Mouse (Mus musculus) heart, adult 2 months (tissue): ENCODE measurements around the gene Hs3st3b1. TPM values are rescaled to one million over a fixed set of nuclear protein-coding genes. Genes with fewer than 3 reads are reported as not detected.

Experiments
- DNase-seq, 2 experiments: peaks; one replicate each; pipeline ENCODE4 v3.0.0; 2021
- H3K27ac ChIP-seq: fragments of 200-600 bp; 2 replicates; pipeline ENCODE4 v1.8.1; 2022
- H3K27me3 ChIP-seq: fragments of 200-500 bp; 2 replicates; pipeline ENCODE4 v1.6.1; 2012; ENCODE audit warnings: mild to moderate bottlenecking, low read length, inconsistent platforms, mixed read lengths; ENCODE audit not compliant: control insufficient read depth, insufficient read depth
- H3K36me3 ChIP-seq: fragments of 200-500 bp; 2 replicates; pipeline ENCODE4 v1.6.1; 2012; ENCODE audit warnings: low read length, inconsistent platforms; ENCODE audit not compliant: control insufficient read depth, insufficient read depth
- H3K4me1 ChIP-seq: fragments of 200-500 bp; 2 replicates; pipeline ENCODE4 v1.6.1; 2011; ENCODE audit warnings: low read length; ENCODE audit not compliant: control insufficient read depth, insufficient read depth
- H3K4me3 ChIP-seq: fragments of 200-600 bp; 2 replicates; pipeline ENCODE4 v1.8.1; 2022
- H3K79me2 ChIP-seq: fragments of 200-500 bp; replicated peaks from 2 replicates; pipeline ENCODE4 v1.6.1; 2012; ENCODE audit warnings: mild to moderate bottlenecking, inconsistent platforms, low read length, moderate library complexity, mixed read lengths; ENCODE audit not compliant: control insufficient read depth, insufficient read depth
- H3K9ac ChIP-seq: fragments of 200-500 bp; 2 replicates; pipeline ENCODE4 v1.6.1; 2012; ENCODE audit warnings: low read depth, mild to moderate bottlenecking, control low read depth, inconsistent platforms, low read length, mixed read lengths
- CTCF ChIP-seq: fragments of 200-600 bp; IDR thresholded peaks from 2 replicates; pipeline ENCODE4 v1.8.1; 2022; ENCODE audit warnings: antibody characterized with exemption, mild to moderate bottlenecking, moderate library complexity
- EP300 ChIP-seq: fragments of 200-500 bp; IDR thresholded peaks from 2 replicates; pipeline ENCODE4 v1.6.1; 2011; ENCODE audit warnings: low read depth, low read length, control low read depth; ENCODE audit not compliant: insufficient read depth
- POLR2A ChIP-seq: fragments of 200-500 bp; IDR thresholded peaks from 2 replicates; pipeline ENCODE4 v1.6.1; 2011; ENCODE audit warnings: mild to moderate bottlenecking, low read depth, low read length, control low read depth; ENCODE audit not compliant: insufficient read depth
- WGBS: fragments of 180-500 bp; shearing (Covaris S2); methylation state at CpG from one replicate; pipeline ENCODE4 v1.1.7; 2018; 5-methylcytosine and 5-hydroxymethylcytosine counted together
- intact Hi-C: fragments of 180-260 bp; cut with DNase I; formaldehyde crosslinking; loops from one replicate; pipeline ENCODE4 v1.15.1; 2025
- polyA plus RNA-seq: library from polyadenylated mRNA; depleted of rRNA; stranded (reverse); fragments of >200 nt; gene quantifications from 2 replicates; pipeline ENCODE4 v1.2.3, GENCODE M21; 2012
- total RNA-seq, 2 experiments: library from RNA; stranded (reverse); gene quantifications; 2 replicates each; pipeline ENCODE4 v1.2.3; 2021

Hs3st3b1 gene
- total and polyA plus RNA-seq, 3 experiments, result 0.77 to 1.4 (median 0.94) TPM

GRCm38 (mm10) chr11:63936641-63937040 is 14.6 kb upstream of the Hs3st3b1 start:
- H3K9ac ChIP-seq, result no peak overlapping the region
- intact Hi-C loops, result no loop called here
- DNase-seq, result no peak
- no peaks in the 10 kb centered on the region for H3K36me3 ChIP-seq
- H3K4me1 ChIP-seq, result no peaks in the 10 kb centered on the region
- H3K27me3 ChIP-seq, result no peaks in the 10 kb centered on the region; the same call in 1 of the 2 replicates
- 59% methylated on average over 3 of the region's 3 CpGs for WGBS
- TF ChIP-seq CTCF (no peak), EP300 (no peak), POLR2A (no peak)
- no peak overlapping the region for H3K27ac ChIP-seq
- H3K4me3 ChIP-seq, result no peak overlapping the region
- H3K79me2 ChIP-seq, result no peaks in the 10 kb centered on the region

GRCm38 (mm10) chr11:63926901-63927300 is 4.8 kb upstream of the Hs3st3b1 start:
- Histone ChIP-seq H3K9ac (no peak overlapping the region), H3K4me1 (no peaks in the 10 kb centered on the region), H3K4me3 (no peak overlapping the region), H3K27me3 (peaks cover 1% of the 10 kb centered on the region; the same call in 1 of the 2 replicates), H3K27ac (no peak overlapping the region), H3K79me2 (no peaks in the 10 kb centered on the region), H3K36me3 (no peaks in the 10 kb centered on the region)
- 81% methylated on average over 6 of the region's 6 CpGs for WGBS
- TF ChIP-seq CTCF, result no peak
- no peak for TF ChIP-seq EP300
- TF ChIP-seq POLR2A, result no peak
- intact Hi-C loops, result loop anchor here (5.0 to 10.0 kb wide), 2 partner anchors 298 to 970 kb away; no protein-coding TSS in a partner anchor
- no peak for DNase-seq

GRCm38 (mm10) chr11:63925161-63925582 is 3.1 kb upstream of the Hs3st3b1 start:
- DNase-seq, result peak; percentile 86 to 90
- intact Hi-C loops, result loop anchor here (2.0 to 10.0 kb wide), 3 partner anchors 300 to 972 kb away; no protein-coding TSS in a partner anchor
- no peaks in the 10 kb centered on the region for H3K4me1 ChIP-seq
- TF ChIP-seq POLR2A (no peak), CTCF (peak; percentile 98; the same call in 1 of the 2 replicates), EP300 (peak; percentile 48; the same call in 1 of the 2 replicates)
- WGBS, result under 1% methylated on average over 31 of the region's 31 CpGs
- no peak overlapping the region for H3K27ac ChIP-seq
- no peak overlapping the region for H3K9ac ChIP-seq
- no peaks in the 10 kb centered on the region for H3K79me2 ChIP-seq
- peak overlapping the region; percentile 39 for H3K4me3 ChIP-seq
- peaks cover 3% of the 10 kb centered on the region for H3K27me3 ChIP-seq
- H3K36me3 ChIP-seq, result no peaks in the 10 kb centered on the region

GRCm38 (mm10) chr11:63924286-63924930 is 2.3 kb upstream of the Hs3st3b1 start:
- DNase-seq, result no peak
- Histone ChIP-seq H3K36me3 (no peaks in the 10 kb centered on the region), H3K9ac (no peak overlapping the region), H3K4me3 (no peak overlapping the region), H3K79me2 (no peaks in the 10 kb centered on the region), H3K27me3 (peaks cover 2% of the 10 kb centered on the region), H3K4me1 (no peaks in the 10 kb centered on the region), H3K27ac (no peak overlapping the region)
- no peak for TF ChIP-seq CTCF
- intact Hi-C loops, result loop anchor here (2.0 to 10.0 kb wide), 3 partner anchors 153 to 794 kb away; partner anchors contain the start of gene Cox10
- 18% methylated on average over 26 of the region's 26 CpGs for WGBS

GRCm38 (mm10) chr11:63923386-63923785 is 1.3 kb upstream of the Hs3st3b1 start:
- Histone ChIP-seq H3K4me3 (peak overlapping the region; percentile 34), H3K79me2 (no peaks in the 10 kb centered on the region), H3K36me3 (no peaks in the 10 kb centered on the region), H3K9ac (no peak overlapping the region), H3K27me3 (peaks cover 5% of the 10 kb centered on the region), H3K4me1 (no peaks in the 10 kb centered on the region), H3K27ac (no peak overlapping the region)
- DNase-seq, result peak in 1 of 2 experiments; percentile 55
- TF ChIP-seq POLR2A (no peak), EP300 (no peak), CTCF (no peak)
- intact Hi-C loops, result loop anchor here (5.0 to 10.0 kb wide), 2 partner anchors 154 to 301 kb away; partner anchors contain the start of gene Cox10
- 6% methylated on average over 29 of the region's 29 CpGs for WGBS
